Mouse (Mus musculus) layer of hippocampus, adult 11-12 months (tissue): Measurements from ENCODE around the gene Zc2hc1c.
"Not testable (repeated sequence)": the region's sequence is repeated elsewhere in the genome, so short reads cannot be mapped to it uniquely, and the experiment has no call there.

ENCODE experiments used
- DNase-seq: peaks from one replicate; pipeline ENCODE4 v3.0.0; 2022; ENCODE audit warnings: low spot score

The Zc2hc1c gene

DNA sequence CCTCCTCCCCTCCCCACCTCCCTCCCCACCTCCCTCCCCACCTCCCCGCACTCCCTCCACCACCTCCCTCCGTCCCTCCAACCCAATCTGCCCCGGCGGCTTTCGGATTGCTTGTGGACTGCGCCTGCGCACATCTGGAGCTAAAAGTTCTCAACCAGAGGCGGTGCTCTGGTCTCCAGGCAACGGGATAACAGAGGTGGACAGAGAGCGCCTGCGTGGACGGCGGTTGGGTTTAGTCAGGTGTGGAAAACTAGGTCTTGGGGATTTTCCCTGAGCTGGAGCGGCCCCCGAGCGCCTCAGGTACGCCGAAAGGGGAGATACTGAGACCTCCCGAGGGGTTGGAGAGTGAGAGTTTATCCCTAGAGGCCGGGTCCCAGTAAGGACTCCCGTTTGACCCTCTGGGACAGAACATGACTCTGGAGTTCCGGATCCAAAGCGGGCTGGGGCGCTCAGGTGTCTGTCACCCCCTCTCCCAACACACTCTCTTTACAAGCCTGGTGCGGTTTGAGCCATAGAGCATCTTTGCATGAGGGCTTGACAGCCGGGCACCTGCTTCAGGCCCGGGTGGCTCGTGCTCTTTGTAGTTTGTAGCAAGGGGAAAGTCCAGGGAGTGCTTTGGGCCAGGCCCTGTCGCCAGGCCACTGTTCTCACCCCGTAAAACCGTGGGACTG, at the start of gene Zc2hc1c:
Gene Zc2hc1c, plus strand, starts transcription at position 106 of the 671 bp plus-strand sequence.
- peak; percentile 76 for DNase-seq

GRCm38 (mm10) chr12:85252083-85252482, 36.3 kb upstream of the Zc2hc1c start:
- no peak for DNase-seq

DNA sequence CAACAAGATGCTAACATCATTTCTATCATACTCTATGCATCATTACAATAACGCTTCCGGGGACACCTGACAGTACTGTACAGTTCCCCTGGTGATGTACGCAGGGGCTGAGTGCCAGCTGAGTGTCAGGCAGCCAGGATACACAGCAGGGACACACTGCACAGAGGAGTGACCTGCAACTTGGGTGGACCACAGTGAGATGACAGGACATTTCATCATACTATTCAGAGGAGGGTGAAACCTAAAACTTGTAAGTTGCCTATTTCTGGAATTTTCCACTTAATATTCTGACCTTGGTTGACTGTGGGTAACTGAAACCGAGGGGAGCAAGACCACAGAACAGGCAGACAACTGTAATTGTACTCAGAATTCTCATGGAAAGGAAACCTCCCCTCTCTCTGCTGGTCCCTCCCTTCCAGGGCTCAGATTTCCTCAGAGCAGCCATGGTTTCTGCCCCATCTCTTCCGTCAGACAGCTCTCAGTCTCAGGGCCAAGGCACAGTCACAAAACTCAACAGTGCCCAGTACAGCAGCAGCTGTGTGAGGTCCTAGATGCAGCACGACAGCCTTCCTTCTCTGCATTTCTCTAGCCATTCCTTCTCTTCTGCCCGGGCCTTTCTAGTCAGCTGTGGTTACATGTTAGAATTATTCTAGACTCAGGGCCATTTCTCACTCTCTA, 32.2 kb upstream of the Zc2hc1c start:
- no peak for DNase-seq

- no peak for DNase-seq
Observed at GRCm38 (mm10) chr12:85257008-85257639, 31.3 kb upstream of the Zc2hc1c start.

- DNase-seq, result no peak
Observed at GRCm38 (mm10) chr12:85262489-85262888, 25.9 kb upstream of the Zc2hc1c start.

DNA sequence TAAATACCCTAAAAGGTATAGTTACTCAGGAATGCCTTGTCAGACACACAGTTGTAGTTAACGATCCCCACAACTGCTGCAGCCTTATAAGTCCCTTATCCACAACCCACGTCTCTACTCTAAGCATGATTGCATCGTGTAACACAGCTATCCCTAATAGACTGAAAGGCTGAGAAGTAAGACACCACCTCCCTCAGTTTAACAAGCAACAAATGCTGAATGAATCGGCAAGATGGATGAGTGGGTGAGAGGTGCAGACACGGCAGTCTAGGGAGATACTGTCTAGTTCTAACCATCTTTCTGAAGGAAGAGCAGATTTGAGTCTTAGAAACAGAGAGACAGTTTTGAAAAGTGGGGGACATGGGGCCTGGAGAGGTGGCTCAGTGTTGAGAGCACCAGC, 25.2 kb upstream of the Zc2hc1c start:
- no peak for DNase-seq

GRCm38 (mm10) chr12:85264531-85264930, 23.9 kb upstream of the Zc2hc1c start:
- DNase-seq, result no peak

GRCm38 (mm10) chr12:85264940-85265339, 23.5 kb upstream of the Zc2hc1c start:
- no peak for DNase-seq

DNA sequence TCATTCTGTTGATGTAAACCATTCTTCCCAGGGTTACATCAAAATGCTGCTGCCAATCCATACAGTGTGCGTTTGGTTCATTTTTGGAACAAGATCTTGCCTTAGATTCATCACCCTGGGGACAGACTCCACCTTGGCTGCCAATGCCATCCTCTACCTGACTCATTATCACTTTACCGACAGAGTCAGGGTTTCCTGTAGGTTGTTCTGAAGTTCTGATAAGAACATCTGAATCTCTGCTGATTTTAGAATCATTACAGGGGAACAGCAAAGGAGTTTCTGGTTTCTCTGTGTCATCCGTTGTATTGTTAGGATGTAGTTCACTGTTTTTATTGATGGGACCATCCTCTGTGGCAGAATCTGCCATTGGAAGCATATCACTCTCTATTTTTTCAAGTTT, 22.1 kb upstream of the Zc2hc1c start:
- DNase-seq, result no peak

DNA sequence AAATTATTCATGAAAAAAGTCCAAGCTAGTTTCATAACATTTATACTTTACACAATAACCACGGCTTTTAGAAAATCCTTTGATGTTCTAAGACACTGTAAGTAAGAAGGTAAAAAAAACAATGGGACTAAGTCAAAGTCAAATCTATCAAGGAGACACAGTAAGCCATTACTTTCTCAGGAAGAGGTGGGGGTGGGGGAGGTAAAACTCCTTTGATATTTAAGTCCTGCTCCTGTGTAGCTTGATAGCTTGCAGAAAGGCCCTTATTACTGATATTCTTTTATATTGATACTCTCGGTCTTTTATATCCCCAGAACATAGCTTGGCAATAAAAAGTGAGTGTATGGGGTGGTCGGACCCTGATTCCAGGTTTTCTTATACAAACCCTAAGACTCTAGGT, 18.6 kb upstream of the Zc2hc1c start:
- no peak for DNase-seq

DNA sequence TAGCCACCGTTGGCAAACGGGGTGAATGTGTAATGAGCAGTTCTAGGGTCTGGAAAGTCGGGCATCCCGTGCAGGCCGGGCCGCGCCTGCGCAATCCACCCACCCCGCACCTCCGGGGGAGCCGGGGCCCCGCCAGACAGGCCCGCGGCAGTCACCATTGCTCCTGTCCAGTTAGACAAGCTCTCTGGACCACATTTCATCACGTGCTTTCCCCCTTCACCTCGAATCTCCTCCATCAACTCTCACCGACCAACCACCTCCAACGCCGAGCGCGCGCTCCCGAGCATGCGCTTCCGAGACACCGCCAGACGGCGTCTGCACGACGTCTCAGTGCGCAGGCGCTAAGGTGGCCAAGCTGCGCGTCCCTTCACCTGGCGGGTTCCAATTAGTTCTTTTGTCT, 18.1 kb upstream of the Zc2hc1c start, which contains the start of gene Mlh3:
Gene Mlh3, minus strand, starts transcription at position 281 of the 400 bp plus-strand sequence.
- peak; percentile 84 for DNase-seq

DNA sequence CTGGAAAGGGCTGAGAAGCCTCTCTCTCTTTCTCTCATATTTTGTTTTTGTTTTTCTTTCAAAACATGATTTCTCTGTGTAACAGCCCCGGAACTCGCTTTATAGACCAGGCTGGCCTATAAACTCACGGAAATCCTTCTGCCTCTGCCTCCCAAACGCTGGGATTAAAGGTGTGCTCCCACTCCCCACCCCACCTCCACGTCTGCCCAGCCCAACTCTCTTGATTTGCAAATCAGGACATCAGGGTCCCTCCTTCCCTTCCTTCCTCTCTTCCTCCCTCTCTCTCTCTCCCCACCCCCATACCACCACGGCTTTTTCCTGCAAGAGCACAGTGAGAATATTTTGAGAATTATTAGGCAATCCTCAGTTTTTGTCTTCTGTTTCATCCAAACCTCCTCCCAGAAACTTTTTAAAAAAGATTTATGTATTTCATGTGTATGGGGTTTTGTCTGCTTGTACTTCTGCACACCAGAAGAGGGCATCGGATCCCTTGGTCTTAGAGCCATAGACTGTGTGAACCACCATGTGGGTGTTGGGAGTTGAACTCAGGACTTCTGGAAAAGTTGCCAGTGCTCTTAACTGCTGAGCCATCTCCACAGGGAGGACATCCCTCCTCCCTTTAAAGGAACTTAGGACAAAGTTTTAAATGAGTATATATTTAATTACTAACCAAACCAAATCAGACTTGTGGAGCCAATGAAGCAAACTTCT, 17.1 kb upstream of the Zc2hc1c start:
- no peak for DNase-seq

DNA sequence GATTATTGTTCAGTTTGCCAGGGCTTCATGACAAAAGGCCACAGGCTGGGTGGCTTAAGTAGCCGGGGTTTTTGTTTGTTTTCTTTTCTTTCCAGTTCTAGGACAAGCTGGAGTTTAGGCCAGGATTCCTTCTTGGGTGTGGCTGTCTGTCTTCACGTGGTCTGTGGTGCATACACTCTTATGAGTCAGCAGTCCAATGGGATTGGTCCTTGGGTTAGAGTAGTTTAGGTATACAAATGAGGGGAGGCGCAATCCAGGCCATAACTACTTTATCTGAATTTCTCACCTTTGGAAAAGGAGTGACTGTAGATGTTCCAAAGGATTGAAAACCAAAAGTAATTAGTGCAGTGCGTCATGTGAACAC, 16.6 kb upstream of the Zc2hc1c start:
- DNase-seq, result no peak

DNA sequence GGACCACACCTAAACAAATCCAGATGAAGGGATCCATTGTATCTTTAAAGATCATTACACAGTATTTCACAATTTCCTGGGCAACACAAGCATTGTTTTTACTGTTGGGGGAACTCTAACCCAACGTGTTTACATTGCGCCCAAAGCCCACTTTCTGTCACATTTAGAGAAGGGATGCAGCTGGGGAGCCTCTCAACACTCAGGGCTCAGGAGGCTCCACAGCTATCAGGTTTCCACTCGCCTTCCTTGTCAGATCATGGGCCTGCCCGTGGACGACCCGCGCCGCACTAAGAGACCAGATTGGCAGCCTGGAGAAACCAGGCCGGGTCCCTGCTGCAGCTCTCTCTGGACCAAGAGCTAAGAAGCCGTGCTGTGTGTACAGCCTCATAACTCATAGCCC, 14.9 kb upstream of the Zc2hc1c start:
- no peak for DNase-seq

DNA sequence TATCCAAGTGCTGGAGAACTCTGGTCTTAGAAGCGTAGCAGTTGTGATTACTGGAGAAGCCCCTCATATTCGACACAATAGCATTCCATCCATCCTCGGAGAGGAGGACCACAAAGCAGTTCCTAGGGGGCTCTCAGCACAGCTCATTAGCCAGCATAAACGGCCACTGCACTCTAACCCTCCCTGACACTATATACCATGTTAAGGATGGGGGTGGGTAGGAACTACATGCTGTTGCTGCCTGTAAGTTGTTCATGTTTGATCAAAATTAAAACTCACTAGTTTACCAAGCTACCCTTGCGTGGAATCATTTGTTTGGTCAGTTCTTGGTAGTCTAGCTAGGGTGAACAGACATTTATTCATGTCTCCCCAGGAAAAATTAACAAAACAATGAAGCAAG, 12.1 kb upstream of the Zc2hc1c start:
- no peak for DNase-seq

GRCm38 (mm10) chr12:85278919-85279318, 9.5 kb upstream of the Zc2hc1c start:
- no peak for DNase-seq

DNA sequence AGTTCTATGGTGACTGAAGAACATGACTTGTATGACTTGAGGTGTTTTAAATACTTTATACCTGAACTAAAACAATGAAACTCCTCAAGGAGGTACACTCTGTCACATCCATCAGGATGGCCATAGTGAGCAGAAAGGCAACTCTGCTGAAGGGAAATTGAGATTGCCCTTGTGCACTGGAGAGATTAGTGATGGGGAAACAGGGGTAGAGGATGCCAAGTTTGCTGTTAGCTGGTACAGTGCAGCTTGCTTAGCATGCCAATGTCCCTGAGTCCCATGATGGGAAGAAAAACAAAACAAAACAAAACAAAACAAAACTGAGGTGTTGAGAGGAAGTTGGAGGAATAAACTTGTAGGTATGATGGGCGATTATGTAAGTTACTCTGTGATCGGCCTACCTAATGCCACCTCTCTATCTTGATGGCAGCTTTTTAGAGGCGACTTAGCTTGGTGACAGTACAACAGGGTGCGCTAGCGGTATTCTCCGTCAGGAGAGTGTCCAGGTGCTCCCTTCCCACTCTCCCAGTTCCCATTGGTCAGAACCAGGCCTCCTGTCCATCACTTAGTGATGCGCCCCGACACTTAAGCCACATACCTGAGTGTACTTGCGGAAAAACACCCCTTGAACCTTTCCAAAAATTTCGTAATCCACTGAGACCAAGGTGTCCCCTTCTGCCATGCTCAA, 8.9 kb upstream of the Zc2hc1c start:
- DNase-seq, result no peak

GRCm38 (mm10) chr12:85280105-85280844, 8.1 kb upstream of the Zc2hc1c start:
- DNase-seq, result peak; percentile 98

- DNase-seq, result no peak
Observed at GRCm38 (mm10) chr12:85280845-85281651, 7.3 kb upstream of the Zc2hc1c start.

DNA sequence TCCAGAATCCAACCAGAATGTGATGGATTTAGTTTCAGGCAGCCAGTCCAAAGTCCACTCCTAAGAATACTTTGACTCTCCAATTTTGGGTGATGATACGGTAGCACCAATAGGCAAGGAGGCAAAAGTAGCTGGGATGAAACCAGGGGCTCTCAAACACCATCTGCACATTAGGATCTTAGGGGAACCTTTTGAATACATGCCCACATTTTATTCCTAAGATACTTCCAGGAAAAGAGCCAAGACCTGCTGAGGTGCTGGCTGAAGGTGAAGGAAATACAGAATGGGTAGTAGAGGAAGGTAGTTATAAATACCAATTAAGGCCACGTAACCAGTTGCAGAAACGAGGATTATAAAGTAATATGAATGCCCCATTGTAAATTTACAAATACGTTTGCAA, 6.6 kb upstream of the Zc2hc1c start:
- DNase-seq, result not testable (repeated sequence)

DNA sequence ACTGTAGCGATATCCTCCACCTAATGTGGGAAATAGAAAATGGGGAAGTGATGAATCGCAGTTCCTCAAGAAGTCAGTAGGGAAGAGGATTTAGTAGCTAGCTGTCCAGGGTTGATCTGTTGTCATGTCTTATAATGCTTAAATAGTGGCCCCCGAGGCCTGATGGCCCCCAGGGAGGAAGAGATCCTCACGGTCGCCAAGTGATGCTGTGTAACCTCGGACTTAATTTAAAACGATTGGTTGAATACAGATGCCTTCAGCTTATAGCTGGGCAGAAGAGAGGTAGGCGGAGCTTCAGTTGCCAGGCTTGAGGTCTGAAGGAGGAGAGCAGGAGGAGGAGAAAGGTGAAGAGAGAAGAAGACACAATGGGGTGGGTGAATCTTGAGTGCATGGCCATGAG, 4.1 kb upstream of the Zc2hc1c start:
- DNase-seq, result no peak
